Mouse (Mus musculus) limb, embryonic 14.5 days (tissue): ENCODE data around the gene Fkbp9. TPM values are rescaled to one million over a fixed set of nuclear protein-coding genes. Genes with fewer than 3 reads are reported as not detected.

ENCODE experiments used
- ATAC-seq: fragments of 200-750 bp; cut with Nextera tagmentation; 2 replicates; pipeline ENCODE4 v1.8.0; 2017; ENCODE audit warnings: low read depth, moderate number of reproducible peaks, moderate TSS enrichment; ENCODE audit not compliant: low FRiP score
- DNase-seq: peaks from one replicate; pipeline ENCODE4 v3.0.0-alpha.2; 2015; ENCODE audit warnings: low spot score
- H3K27ac ChIP-seq: fragments of 300-500 bp; sonication (generic); replicated peaks from 2 replicates; pipeline ENCODE4 v1.5.1; 2014; ENCODE audit warnings: low read depth, mild to moderate bottlenecking, low read length, moderate library complexity, mixed read lengths
- H3K27me3 ChIP-seq: fragments of 300-500 bp; sonication (generic); 2 replicates; pipeline ENCODE4 v1.6.1; 2014; ENCODE audit warnings: low read length, mixed read lengths; ENCODE audit not compliant: control insufficient read depth, insufficient read depth
- H3K36me3 ChIP-seq: fragments of 300-500 bp; sonication (generic); 2 replicates; pipeline ENCODE4 v1.6.1; 2014; ENCODE audit warnings: mild to moderate bottlenecking, low read length, moderate library complexity, mixed read lengths; ENCODE audit not compliant: control insufficient read depth, insufficient read depth
- H3K4me1 ChIP-seq: fragments of 300-500 bp; sonication (generic); 2 replicates; pipeline ENCODE4 v1.6.1; 2014; ENCODE audit warnings: antibody characterized with exemption, low read length, mixed read lengths; ENCODE audit not compliant: control insufficient read depth, insufficient read depth
- H3K4me2 ChIP-seq: fragments of 300-500 bp; sonication (generic); replicated peaks from 2 replicates; pipeline ENCODE4 v1.6.1; 2014; ENCODE audit warnings: low read depth, mild to moderate bottlenecking, low read length, moderate library complexity; ENCODE audit not compliant: severe bottlenecking
- H3K4me3 ChIP-seq: fragments of 300-500 bp; sonication (generic); replicated peaks from 2 replicates; pipeline ENCODE4 v1.5.1; 2014; ENCODE audit warnings: low read length
- H3K9ac ChIP-seq: fragments of 300-500 bp; sonication (generic); 2 replicates; pipeline ENCODE4 v1.6.1; 2014; ENCODE audit warnings: mild to moderate bottlenecking, low read depth, low read length, moderate library complexity; ENCODE audit not compliant: severe bottlenecking
- H3K9me3 ChIP-seq: fragments of 300-500 bp; sonication (generic); 2 replicates; pipeline ENCODE4 v1.6.1; 2016; ENCODE audit warnings: low read length; ENCODE audit not compliant: control insufficient read depth
- POLR2A ChIP-seq: fragments of 200-500 bp; IDR thresholded peaks from 2 replicates; pipeline ENCODE4 v1.8.0; 2012; ENCODE audit warnings: inconsistent platforms, mild to moderate bottlenecking, moderate library complexity, borderline replicate concordance; ENCODE audit not compliant: insufficient read depth, insufficient read length; ENCODE audit errors: extremely low read depth
- WGBS: fragments of 180-500 bp; shearing (Covaris S2); extraction: QIAGEN DNeasy Blood & Tissue Kit; methylation state at CpG from one replicate; pipeline ENCODE4 v1.1.7; 2014; 5-methylcytosine and 5-hydroxymethylcytosine counted together
- polyA plus RNA-seq, 2 experiments: library from polyadenylated mRNA; depleted of rRNA in 1 of 2; stranded (reverse) in 1 of 2; unstranded in 1 of 2; fragments of >200 nt; fragmentation: Nextera tagmentation in 1 of 2; extraction: Ambion mirVana in 1 of 2; gene quantifications; 2 replicates each; pipeline versions ENCODE4 v1.2.1 to v1.2.3; 2012 to 2014

Fkbp9 gene
- polyA plus RNA-seq, 2 experiments: 219 to 239 TPM

DNA sequence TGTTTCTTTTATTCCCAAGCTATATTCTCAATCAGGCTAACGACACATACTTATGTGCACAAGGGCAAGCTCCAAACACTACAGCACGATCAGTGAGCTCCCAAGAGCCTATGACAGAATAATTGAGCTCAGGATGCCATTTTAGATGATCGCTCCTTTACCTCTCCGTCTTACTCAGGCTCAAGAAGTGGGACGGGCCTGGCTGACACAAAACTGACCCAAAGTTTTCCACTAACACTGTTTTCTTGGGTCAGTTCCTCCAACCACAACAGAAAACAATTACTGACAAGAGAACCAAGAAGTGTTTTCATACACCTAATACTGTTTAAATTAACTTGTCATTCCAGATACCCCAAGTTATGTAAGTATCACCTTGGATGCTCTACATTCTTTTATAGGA, 37.0 kb upstream of the Fkbp9 start:
- H3K36me3 ChIP-seq: no peaks in the 10 kb centered on the region
- ATAC-seq (no peak), DNase-seq (no peak)
- H3K27ac ChIP-seq: no peak overlapping the region
- no peaks in the 10 kb centered on the region for H3K9me3 ChIP-seq
- H3K4me2 ChIP-seq: peak overlapping the region; percentile 71; the same call in 1 of the 2 replicates
- H3K4me1 ChIP-seq: peaks cover 16% of the 10 kb centered on the region
- no peak overlapping the region for H3K4me3 ChIP-seq
- TF ChIP-seq POLR2A: no peak
- H3K27me3 ChIP-seq: no peaks in the 10 kb centered on the region
- H3K9ac ChIP-seq: no peak overlapping the region
- WGBS: 85% methylated on average over 5 of the region's 5 CpGs

DNA sequence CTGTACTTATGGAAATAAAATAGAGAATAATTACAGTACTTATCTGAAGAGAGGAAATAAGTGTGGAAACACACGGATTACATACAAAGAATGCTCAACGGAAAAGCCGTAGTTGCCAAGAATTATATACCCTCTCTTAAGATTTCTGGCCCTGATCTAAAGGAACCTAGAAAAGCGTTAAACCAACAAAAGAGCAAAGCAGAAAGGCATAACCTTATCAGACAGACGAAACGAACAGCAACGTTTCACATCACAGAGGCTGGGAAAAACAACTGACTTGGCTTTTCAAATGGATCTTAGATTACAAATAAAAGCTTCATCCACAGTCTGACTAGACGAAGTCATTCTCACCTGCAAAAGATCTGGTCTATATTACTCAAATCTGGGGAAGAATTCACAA, 35.6 kb upstream of the Fkbp9 start:
- WGBS: 6% methylated on average over 8 of the region's 8 CpGs
- Histone ChIP-seq H3K27me3 (no peaks in the 10 kb centered on the region), H3K27ac (peak overlapping the region; percentile 100; the same call in 1 of the 2 replicates), H3K36me3 (no peaks in the 10 kb centered on the region), H3K9me3 (no peaks in the 10 kb centered on the region), H3K4me1 (peaks cover 16% of the 10 kb centered on the region), H3K4me3 (peak overlapping the region; percentile 83), H3K4me2 (peak overlapping the region; percentile 71), H3K9ac (peak overlapping the region; percentile 98)
- DNase-seq: no peak
- no peak for ATAC-seq
- no peak for TF ChIP-seq POLR2A

DNA sequence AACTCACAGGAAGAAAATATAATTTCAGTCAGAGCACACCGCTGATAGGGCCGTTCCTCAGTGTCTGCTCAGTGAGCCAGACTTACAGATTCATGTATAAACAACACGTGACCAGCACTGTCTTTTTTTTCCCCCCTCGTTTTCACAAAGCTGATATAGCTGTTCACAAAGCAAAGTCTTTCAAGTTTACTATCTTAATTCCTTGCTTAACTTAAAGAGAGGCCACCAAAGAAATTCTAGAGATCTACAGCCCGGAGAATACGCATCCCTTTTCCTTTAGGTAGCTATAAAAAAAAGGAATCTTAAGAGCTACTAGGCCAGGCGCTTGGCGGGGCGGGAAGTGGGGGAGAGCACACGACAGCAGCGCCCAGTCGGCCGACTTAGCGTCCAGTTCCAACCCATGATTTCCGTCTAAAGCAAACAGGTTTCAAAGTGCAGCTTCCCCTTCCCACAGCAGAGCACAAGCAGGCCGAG, 35.2 kb upstream of the Fkbp9 start:
- no peak for ATAC-seq
- peak overlapping the region; percentile 71 for H3K4me2 ChIP-seq
- H3K27ac ChIP-seq: peak overlapping the region; percentile 100
- H3K36me3 ChIP-seq: no peaks in the 10 kb centered on the region
- H3K9me3 ChIP-seq: no peaks in the 10 kb centered on the region
- H3K4me3 ChIP-seq: peak overlapping the region; percentile 83
- under 1% methylated on average over 16 of the region's 16 CpGs for WGBS
- peak; percentile 29 for DNase-seq
- H3K9ac ChIP-seq: peak overlapping the region; percentile 98
- TF ChIP-seq POLR2A: no peak
- peaks cover 16% of the 10 kb centered on the region for H3K4me1 ChIP-seq
- no peaks in the 10 kb centered on the region for H3K27me3 ChIP-seq

DNA sequence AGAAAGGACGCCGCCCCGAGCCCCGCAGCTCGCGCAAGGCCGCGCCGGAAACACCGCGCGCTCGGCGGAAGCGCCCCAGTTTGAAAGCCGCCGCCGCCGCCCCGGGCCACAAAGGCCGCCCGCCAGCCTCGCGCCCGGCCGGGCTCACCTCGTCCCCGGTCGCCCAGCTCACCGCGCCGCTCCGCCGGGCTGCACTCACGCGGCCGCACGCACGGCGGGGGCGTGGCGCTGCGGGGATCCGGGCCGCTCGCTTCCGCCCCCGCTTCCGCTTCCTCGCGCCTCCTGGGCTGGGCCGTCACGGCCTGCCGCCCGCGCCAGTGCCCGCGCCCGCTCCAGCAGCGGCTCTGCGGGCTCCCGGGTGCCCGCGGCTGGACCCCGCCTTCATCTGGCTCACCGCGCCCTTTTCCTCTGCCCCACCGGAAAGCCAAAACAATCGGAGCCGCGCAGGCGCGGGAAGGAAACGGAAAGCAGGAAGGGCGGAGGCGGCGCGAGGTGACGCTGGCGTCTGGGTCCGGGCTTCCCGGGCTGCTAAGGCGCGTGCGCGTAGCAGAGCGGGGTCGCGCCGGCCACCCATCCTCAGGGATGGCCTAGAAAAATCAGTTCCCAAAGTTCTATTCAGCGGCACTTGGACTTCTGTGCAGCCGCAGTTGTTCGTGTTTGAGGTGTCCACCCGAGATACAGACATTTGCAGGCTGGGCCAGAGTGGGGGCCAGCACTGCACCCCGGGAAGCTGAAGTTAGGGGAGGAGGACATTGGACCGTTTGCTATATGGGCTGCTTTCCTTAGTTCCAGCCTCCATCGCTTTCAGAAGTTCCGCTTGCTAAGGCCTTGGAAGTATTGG, 34.3 kb upstream of the Fkbp9 start, which contains the start of gene Kbtbd2:
Gene Kbtbd2, minus strand, starts transcription at position 503 of the 841 bp plus-strand sequence.
- Histone ChIP-seq H3K4me2 (peak within 1 kb of the TSS; percentile 71), H3K36me3 (no peaks in the 10 kb centered on the region), H3K4me1 (peaks cover 16% of the 10 kb centered on the region), H3K27me3 (no peaks in the 10 kb centered on the region), H3K27ac (peak within 1 kb of the TSS; percentile 100), H3K9me3 (no peaks in the 10 kb centered on the region), H3K9ac (peak within 1 kb of the TSS; percentile 98), H3K4me3 (peak within 1 kb of the TSS; percentile 83)
- under 1% methylated on average over 65 of the region's 98 CpGs for WGBS
- ATAC-seq (peak; percentile 94), DNase-seq (peak; percentile 93)
- 0 out of 2 replicates have a peak, but pooled peaks have one; percentile 2 for TF ChIP-seq POLR2A

DNA sequence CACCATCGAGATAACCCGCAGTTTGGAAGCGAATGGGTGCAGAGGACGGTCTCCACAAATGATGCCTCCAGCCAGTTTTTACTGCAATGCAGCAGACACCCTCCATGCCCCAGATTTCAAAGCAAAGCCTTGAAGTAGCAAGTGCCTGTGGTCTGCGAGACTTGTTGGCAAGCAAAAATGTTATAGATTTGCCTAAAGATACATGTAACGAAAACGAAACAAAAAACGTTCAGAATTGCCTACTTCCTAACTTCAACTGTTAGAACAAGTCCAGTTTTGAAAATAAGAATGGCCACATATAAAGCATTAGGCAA, 33.8 kb upstream of the Fkbp9 start:
- ATAC-seq: no peak

More for the DNA sequence above, 33.8 kb upstream of the Fkbp9 start:
- no peak for TF ChIP-seq POLR2A
- H3K4me2 ChIP-seq: peak overlapping the region; percentile 71
- H3K36me3 ChIP-seq: no peaks in the 10 kb centered on the region
- H3K4me3 ChIP-seq: peak overlapping the region; percentile 83
- H3K27me3 ChIP-seq: no peaks in the 10 kb centered on the region
- no peaks in the 10 kb centered on the region for H3K9me3 ChIP-seq
- WGBS: 13% methylated on average over 8 of the region's 8 CpGs
- peaks cover 16% of the 10 kb centered on the region for H3K4me1 ChIP-seq
- H3K27ac ChIP-seq: peak overlapping the region; percentile 100
- peak overlapping the region; percentile 98 for H3K9ac ChIP-seq
- no peak for DNase-seq
